Mouse (Mus musculus) frontal cortex, postnatal 36 days (tissue): ENCODE measurements around the gene Tmem262.

Experiments
- DNase-seq, 2 experiments: peaks; one replicate each; pipeline ENCODE4 v3.0.0; 2022; ENCODE audit warnings: low spot score in 2 of 2

Gene Tmem262

DNA sequence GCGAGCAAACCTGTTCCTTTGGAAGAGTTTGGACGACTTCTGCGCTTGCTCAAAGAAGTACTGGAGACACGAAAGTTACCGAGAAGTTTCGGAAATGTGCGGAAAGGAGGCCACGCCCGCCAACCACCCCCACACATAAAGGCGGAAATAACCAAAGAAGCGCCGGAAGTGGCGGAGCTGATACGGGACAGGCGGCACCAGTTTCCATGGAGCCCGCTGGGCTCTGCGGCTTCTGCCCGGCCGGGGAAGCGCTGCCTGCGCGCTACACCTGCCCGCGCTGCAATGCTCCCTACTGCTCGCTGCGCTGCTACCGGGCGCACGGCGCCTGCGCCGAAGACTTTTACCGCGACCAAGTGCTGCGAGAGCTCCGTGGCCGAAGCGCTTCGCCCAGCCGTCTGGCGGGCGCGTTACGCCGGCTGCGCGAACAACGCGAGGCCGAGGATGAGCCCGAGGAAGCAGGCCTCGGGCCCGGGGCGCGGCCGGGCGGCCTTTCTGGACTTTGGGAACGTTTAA is 18.8 kb upstream of the Tmem262 start, which contains the start of gene Znhit2:
Gene Znhit2, plus strand, starts transcription at position 172 of the 513 bp plus-strand sequence.
- DNase-seq, result peak; percentile 93 to 97

DNA sequence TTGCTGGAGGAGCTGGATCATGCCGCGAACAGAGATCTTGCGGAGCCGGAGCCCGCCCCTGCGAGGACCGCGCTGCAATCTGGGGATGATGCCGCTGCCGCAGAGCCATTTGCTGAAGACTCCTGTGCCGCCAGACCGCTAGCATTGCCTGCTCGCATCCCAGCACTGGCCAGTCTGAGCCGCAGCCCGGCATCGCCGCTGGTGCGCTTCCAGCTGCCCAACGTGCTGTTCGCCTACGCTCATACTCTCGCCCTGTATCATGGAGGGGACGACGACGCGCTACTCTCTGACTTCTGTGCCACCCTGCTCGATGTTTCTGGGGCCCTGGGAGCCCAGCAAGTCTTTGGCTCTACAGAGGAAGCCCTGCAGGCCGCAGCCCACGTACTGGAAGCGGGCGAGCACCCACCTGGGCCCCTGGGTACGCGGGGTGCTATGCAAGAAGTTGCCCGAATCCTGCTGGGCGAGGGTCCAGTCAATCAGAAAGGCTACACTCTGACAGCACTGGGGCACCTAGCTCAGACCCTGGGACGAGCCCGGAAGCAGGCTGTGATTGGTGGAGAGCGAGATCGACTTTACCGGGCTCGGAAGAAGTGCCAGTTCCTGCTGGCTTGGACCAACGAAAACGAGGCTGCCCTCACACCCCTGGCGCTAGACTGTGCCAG is 18.1 kb upstream of the Tmem262 start:
- peak; percentile 36 to 39 for DNase-seq

DNA sequence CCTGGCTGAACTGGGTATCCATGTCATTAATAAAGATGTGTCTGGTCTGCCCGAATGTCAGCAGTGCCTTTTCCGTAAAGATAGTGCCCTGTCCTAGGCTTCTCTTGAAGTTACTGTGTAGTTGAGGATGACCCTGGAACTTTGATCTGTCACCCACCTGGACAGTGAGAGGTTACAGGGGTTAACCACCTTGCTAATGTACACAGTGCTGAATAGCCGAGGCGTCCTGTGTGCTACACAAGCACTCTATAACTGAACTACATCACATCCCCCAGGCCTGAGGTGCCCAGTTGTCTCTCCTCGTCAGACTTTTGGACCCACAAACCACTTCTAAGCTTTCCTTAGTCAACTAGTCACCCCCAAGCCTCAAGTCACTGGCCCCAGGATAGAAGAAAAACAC is 17.4 kb upstream of the Tmem262 start:
- DNase-seq, result no peak

DNA sequence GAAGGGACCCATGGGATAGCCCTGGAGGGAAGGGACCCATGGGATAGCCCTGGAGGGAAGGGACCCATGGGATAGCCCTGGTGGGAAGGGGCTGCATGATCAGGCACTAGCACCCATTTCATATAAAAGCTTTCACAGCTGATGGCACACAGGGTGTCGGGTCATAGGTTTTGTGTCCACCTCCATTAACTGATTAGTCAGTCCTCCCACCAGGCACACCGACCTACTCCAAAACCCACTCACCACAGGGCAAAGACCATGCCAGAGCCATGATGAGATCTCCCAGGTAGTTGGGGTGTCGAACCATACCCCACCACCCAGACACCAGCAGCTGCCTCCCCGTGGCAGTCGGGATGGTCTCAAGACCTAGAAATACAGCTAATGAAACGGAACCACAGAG is 16.8 kb upstream of the Tmem262 start:
- no peak for DNase-seq

DNA sequence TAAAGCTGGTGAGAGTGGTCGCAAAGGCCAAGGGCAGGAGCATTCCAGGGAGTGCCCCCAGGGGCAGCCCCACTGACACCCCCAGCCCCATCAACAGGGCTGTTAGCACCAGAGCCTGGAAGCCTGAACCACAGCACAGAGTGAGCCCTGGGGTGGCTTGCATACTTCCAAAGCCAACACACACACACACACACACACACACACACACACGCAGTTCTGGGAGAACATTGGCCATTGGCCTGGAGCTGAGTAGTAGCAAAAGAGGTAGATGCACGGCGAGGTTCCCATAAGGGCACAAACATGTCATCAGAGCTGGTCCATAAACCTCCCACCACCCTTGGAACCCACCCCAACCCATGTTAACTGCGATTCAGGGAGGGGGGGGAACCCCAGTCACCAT is 13.3 kb upstream of the Tmem262 start:
- no peak for DNase-seq

GRCm38 (mm10) chr19:6067011-6067723 is 12.7 kb upstream of the Tmem262 start:
- DNase-seq, result peak; percentile 78 to 87

DNA sequence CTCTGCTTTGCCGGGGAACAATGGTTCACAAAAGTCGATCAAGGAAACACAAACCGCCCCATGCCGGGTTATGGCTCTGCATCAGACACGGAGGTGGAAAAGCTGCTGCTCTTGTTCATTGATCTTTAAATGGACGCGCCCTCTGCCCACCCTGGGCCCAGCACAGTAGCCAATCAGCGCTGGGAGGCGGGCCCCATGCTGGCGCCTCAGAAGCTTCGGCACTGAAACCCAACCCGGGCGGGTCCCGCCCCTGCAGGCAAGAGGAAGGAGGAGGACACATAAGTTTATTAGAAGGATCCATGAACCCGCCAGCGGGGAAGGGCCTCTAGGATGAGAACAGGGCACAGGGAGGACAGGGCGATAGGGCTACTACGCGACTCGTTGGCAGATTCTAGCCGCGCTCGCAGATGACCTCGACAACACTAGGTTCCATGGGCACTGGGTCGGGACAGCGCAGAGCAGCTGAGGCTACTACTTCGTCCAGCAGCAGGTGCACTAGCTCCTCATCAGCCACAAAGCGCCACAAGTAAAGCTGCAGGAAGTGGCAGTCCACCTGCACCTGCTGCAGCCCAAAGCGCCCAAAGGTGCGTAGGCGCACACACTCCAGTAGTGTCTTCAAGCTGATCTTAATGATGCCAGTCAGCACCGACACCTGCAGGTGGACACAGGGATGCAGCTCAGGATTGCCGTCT is 12.0 kb upstream of the Tmem262 start, which contains the start of gene Tm7sf2:
Gene Tm7sf2, minus strand, starts transcription at position 650 of the 692 bp plus-strand sequence.
- DNase-seq, result peak; percentile 77 to 87

DNA sequence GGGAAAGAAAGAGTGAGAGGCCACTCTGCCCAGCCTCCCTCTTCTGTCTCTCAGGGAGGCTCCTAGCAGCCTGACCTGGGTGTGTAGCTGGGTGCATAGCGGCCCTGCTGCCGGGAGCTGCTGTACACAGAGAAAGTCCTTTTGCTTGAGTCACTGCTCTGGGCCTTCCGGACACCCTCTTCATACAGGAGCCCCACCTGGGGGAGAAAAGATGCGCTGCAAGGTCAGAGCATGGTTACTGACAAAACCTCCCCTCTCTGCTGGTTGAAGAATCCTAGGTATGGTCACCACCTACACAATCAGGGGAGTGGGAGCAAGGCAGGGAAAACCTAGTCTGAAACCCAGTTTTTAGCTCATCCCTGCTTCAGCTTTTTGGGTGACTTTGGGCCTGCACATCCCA is 10.9 kb upstream of the Tmem262 start:
- no peak for DNase-seq

DNA sequence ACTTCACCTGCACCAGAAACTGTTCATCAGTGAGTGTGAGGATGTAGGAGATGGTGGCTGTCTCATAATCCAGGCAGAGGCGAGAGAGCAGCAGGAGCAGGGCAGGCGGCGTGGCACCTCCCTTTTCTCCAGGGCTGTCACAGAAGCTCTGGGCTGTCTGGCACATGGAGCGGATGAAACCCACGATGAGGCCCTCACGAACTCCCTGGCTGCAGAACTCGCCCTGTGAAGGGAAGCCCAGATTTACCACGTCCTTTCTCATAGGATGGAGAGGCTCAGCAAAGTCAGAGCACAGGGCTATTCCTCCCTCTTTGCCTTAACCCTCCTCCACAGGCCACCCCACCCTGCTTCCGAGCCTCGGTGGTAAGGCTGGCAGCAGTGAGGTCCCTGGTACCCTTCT is 10.0 kb upstream of the Tmem262 start:
- DNase-seq, result no peak

DNA sequence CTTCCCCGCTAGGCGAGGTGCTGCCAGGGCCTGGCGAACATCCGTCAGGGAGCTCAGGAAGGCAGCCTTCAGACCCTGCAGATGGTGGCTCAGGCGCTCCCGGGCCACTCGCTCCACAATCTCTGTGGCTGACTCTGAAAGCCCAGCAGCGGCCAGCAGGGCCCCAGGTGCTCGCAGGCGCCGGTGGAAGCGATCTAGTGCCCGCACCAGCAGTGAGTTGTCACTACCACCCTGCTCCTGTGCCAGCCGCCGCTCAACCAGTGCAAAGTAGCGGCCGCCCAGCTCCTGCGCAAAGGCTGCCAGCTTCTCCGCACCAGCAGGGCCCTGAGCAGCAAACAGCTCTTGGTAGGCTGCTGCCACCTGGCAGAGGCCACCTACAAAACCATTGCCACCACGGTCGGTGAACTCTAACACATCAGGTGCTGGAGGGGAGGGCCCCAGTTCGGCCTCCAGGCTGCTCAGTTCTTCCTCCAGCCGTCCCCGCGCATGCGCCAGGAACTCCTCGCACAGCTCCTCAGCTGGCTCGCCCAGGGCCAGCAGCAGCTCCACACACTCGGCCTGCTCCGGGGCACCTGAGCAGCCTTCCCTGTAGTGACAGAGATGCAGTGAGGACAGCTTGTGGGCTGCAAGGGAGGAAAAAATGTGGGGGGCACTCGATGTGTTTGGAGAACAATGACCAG is 9.1 kb upstream of the Tmem262 start:
- DNase-seq, result no peak

DNA sequence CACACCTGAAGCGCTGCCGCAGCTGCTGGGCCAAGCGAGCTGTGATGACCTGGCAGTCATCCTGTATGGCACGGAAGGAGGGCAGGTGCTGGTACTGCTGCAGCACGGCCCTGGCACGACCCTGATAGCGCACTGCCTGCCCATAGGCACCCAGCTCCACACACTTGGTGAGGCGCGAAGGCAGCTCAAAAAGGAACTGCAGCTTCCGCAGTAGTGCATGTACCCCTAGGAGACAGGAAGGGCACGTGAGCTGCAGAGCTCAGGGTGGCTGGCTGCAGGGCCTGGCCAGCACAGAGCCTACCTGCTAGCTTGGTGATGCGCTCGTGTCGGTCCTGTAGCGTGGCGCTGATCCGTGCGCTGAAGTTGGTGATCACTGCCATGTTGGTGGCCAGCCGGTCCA is 8.6 kb upstream of the Tmem262 start:
- no peak for DNase-seq

GRCm38 (mm10) chr19:6073889-6074288 is 5.9 kb upstream of the Tmem262 start:
- DNase-seq, result no peak

DNA sequence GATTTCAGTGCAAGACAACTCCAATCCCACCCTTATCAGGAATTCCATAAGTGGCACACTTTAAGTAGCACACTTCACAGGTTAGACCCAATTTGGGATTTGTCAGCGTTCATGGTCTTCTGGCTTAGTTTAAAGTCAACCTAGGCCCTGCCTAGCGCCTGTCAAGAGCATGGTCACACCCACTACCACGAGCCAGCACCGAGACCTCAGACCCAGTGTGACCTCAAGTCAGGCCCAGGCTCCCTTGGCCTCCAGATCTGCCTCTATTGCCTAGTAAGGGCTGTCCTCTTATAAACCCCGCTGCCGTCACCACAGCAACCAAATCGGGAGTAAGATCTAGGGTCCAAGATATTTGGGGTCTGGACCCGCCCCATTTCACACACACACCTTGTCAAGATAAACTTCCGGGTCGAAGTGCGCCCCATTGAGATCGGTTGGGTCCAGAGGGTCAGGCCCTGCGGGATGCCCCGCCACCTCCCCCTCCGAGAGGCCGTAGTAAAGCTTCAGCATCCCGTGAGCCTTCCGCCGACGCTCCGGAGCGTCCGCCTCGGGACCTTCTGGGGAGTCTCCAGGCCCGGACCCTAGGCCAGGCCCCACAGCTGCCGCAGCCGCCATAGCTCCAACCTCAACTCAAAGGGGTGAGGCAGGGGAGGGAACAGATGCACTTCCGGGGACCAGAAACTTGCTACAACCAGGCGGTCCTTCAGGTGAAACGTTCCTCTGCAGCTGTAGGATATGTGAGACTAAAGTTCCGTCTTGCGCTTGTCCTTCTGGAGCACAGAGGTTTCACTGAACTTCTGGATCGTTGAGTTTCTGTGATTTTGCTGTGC is 3.1 kb upstream of the Tmem262 start, which contains the start of gene Vps51:
Gene Vps51, minus strand, starts transcription at position 668 of the 830 bp plus-strand sequence.
- DNase-seq, result peak; percentile 89 to 93

GRCm38 (mm10) chr19:6082156-6082555 is 2.3 kb downstream of the Tmem262 start, which contains the start of gene Gm28374:
Gm28374 (minus strand) TSS chr19:6082256.
- DNase-seq, result no peak

- DNase-seq, result peak; percentile 95 to 98
Measured at GRCm38 (mm10) chr19:6084478-6085248, 4.8 kb downstream of the Tmem262 start, which contains the start of the genes Zfpl1 and Cdca5. Zfpl1 (minus strand) TSS chr19:6084956. Cdca5 (plus strand) TSS chr19:6084983.

DNA sequence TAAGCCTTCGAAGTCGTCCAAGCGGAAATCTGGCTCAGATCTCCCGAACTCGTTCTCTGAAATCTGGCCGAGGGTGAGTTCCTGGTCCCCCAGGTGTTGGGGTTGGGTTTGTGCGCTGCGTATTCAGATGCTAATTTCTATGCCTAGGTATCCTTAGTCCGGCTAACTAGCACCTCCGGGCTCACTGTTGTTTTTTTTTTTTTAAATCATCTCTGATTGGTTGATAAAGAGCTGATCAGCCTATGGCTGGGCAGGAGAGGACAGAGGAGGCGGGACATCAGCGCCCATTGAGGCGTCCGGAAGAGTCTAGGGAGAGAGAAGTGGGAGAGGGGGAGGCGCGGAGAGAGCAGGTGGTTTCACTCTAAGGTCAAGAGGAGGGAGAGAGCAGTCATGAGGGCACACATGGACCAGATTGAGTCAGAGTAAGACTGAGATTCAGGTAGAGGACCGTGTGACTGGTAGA is 5.6 kb downstream of the Tmem262 start:
- DNase-seq, result no peak

- no peak for DNase-seq
Measured at GRCm38 (mm10) chr19:6088841-6089240, 9.0 kb downstream of the Tmem262 start.

DNA sequence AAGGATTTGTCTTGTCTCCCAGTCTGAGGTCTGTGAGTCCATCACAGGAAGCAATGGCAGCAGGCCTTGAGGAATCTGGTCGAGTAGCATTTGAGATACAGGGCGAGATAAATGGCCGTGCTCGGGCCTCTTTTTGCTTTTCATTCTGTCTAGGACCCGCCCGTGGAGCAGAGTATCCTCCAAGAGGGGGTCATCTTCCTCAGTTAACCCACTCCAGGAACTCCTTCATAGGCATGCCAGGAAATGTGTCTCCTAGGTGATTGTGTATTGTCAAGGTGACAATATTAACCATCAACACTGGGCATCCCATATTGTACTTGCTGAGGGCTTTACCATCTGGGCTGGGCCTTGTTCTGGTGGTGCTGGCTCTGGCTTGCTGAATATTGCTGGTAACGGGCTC is 14.3 kb downstream of the Tmem262 start, which contains the start of gene AC131692.1:
Gene AC131692.1, plus strand, starts transcription at position 301 of the 400 bp plus-strand sequence.
- no peak for DNase-seq

- DNase-seq, result no peak
Measured at GRCm38 (mm10) chr19:6097847-6098246, 18.0 kb downstream of the Tmem262 start.

- DNase-seq, result no peak
Measured at GRCm38 (mm10) chr19:6101186-6101585, 21.4 kb downstream of the Tmem262 start.
